Mouse (Mus musculus) T-cell, adult 2 months (primary cell): ENCODE measurements around the gene Krtap16-1.

Experiments
- DNase-seq: peaks from one replicate; pipeline ENCODE4 v3.0.0; 2022; ENCODE audit warnings: low spot score

Krtap16-1 gene

GRCm38 (mm10) chr11:99948175-99948574, 38.2 kb downstream of the Krtap16-1 start, which contains the start of gene Krtap9-5:
Gene Krtap9-5, plus strand, starts transcription at chr11:99948475.
- DNase-seq = no peak

DNA sequence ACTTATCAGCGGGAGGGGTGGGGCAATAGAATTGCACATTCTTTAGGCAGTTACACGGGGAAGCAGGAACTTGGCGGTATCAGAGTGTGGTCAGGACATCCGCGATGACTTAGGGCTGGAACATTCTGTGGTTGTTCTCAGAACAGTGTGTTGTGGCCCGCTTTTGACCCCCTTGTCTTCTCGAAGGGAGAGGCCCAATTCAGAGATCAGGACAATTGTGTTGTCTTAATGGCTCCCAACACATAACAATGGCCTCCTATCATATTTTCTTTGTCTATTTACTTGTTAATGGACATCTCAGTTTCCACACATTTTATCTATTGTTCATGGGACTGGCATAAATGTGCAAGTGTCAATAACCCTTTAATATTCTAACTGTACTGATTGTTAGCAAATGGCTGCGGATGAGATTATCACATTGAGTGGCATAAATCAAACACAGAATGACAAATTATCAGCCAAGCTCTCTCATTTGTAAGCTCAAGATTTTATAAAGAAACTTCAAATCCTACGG, 48.6 kb downstream of the Krtap16-1 start:
- no peak for DNase-seq

DNA sequence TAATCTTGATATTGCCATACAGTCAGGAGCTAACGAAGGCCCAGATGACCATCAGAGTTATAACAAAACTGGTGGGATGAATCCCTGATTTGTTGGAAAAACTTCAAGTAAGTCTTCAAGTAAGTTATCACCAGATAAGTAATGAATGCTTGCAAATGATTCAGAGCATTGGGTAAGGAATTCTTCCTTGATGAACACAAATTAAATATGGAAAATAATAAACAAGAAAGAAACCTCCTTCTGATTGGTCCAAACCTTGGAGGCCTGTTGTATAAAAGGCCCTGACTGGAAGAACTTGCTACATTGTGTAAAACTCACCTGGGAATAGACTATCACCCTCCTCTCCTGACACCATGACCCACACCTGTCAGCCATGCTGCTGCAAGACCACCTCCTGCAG, 50.4 kb downstream of the Krtap16-1 start, which contains the start of gene Krtap31-2:
Gene Krtap31-2, plus strand, starts transcription at position 301 of the 400 bp plus-strand sequence.
- DNase-seq = no peak
